ENCODE assay signal across 8 mouse cellular contexts in the genomic region with DNA sequence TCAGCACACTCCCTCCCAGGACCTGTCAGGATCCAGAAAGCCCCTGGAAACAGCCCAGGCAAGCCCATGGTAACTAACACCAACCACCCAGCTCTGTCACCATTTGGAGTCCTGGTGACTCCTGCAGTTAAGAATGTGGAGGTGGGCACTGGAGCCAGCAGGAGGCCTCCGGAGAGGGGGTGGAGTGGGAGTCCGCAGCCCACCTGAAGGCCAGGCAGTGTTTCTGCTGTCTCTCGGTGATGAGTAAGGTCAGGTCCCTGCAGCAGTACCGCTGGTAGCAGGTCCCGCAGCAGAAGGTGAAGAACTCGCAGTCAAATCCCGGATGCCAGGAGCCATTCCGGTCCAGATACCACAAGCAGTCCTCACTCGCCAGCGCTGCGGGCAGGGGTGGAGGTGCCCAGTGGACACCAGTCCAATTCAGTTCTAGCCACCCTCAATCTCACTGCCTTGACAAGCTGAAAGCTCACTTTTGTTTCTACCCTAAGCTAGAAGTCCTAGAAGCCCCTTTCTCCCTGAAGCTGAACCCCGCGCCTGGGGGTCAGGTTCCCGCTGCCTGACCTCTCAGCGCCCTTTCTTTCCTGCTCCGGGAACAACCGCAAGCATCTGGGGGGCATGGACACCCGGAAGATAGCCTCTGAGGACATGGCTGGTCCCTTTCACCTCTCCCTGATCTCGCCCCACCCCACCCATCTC. TPM values are rescaled to one million over a fixed set of nuclear protein-coding genes. Genes with fewer than 3 reads are reported as not detected.
A peak's percentile ranks its signal among the peaks of the same experiment; 100 is the strongest.
DNase-seq lines count a peak whose midpoint lies in the region; ATAC-seq and TF ChIP-seq lines count a peak whose summit lies in the region.

No protein-coding gene starts in this region.

- DNase-seq in left cerebral cortex, postnatal 4 days, result peak; percentile 48
- no peak for DNase-seq in left cerebral cortex, adult 9 months (ENCODE audit: low spot score in 2 of 2)
- peak; percentile 39 for DNase-seq in brain, embryonic 14.5 days (ENCODE audit: low read depth)
- DNase-seq in T-cell, adult 2 months (ENCODE audit: low spot score), result no peak

- no peaks in the 10 kb centered on the region for H3K36me3 ChIP-seq in forebrain, embryonic 15.5 days
- H3K36me3 ChIP-seq in kidney, embryonic 15.5 days, result no peaks in the 10 kb centered on the region
- H3K36me3 ChIP-seq in midbrain, embryonic 15.5 days (replicated peaks), result no peaks in the 10 kb centered on the region

- TF ChIP-seq POLR2A in brain, embryonic 14.5 days (IDR thresholded peaks at IDR 0.05; ENCODE audit: borderline replicate concordance, extremely low read depth, insufficient read depth, insufficient read length, poor library complexity, severe bottlenecking), result no peak

- H3K4me1 ChIP-seq in forebrain, embryonic 15.5 days, result peaks cover 33% of the 10 kb centered on the region
- H3K4me1 ChIP-seq in kidney, embryonic 15.5 days, result peaks cover 32% of the 10 kb centered on the region
- H3K4me1 ChIP-seq in midbrain, embryonic 15.5 days, result peaks cover 38% of the 10 kb centered on the region

- H3K27me3 ChIP-seq in forebrain, embryonic 15.5 days, result no peaks in the 10 kb centered on the region
- H3K27me3 ChIP-seq in kidney, embryonic 15.5 days, result no peaks in the 10 kb centered on the region
- no peaks in the 10 kb centered on the region for H3K27me3 ChIP-seq in midbrain, embryonic 15.5 days (replicated peaks)

- H3K4me3 ChIP-seq in forebrain, embryonic 15.5 days, result peak overlapping the region; percentile 56
- H3K4me3 ChIP-seq in kidney, embryonic 15.5 days (replicated peaks), result peak overlapping the region; percentile 73
- H3K4me3 ChIP-seq in midbrain, embryonic 15.5 days, result peak overlapping the region; percentile 86

- intact Hi-C loops in left cerebral cortex, postnatal 4 days (cut with DNase I), result no loop called here

- no peak for TF ChIP-seq CTCF in brain, embryonic 14.5 days (IDR thresholded peaks at IDR 0.05; ENCODE audit: borderline replicate concordance, extremely low read depth, insufficient read depth, insufficient read length)

- peak overlapping the region; percentile 79 for H3K9ac ChIP-seq in forebrain, embryonic 15.5 days (replicated peaks)
- H3K9ac ChIP-seq in kidney, embryonic 15.5 days, result peak overlapping the region; percentile 69
- peak overlapping the region; percentile 96 for H3K9ac ChIP-seq in midbrain, embryonic 15.5 days

- peak overlapping the region; percentile 31 for H3K27ac ChIP-seq in forebrain, embryonic 15.5 days (replicated peaks)
- H3K27ac ChIP-seq in kidney, embryonic 15.5 days, result peak overlapping the region; percentile 85
- H3K27ac ChIP-seq in midbrain, embryonic 15.5 days, result peak overlapping the region; percentile 79

- H3K4me2 ChIP-seq in forebrain, embryonic 15.5 days (replicated peaks), result peak overlapping the region; percentile 67
- H3K4me2 ChIP-seq in kidney, embryonic 15.5 days, result peak overlapping the region; percentile 97
- H3K4me2 ChIP-seq in midbrain, embryonic 15.5 days, result peak overlapping the region; percentile 88

- H3K9me3 ChIP-seq in forebrain, embryonic 15.5 days, result no peaks in the 10 kb centered on the region
- no peaks in the 10 kb centered on the region for H3K9me3 ChIP-seq in kidney, embryonic 15.5 days (replicated peaks)
- no peaks in the 10 kb centered on the region for H3K9me3 ChIP-seq in midbrain, embryonic 15.5 days

- WGBS in forebrain, embryonic 15.5 days, result 2% methylated on average over 19 of the region's 19 CpGs
- 2% methylated on average over 19 of the region's 19 CpGs for WGBS in kidney, embryonic 15.5 days
- WGBS in midbrain, embryonic 15.5 days, result 3% methylated on average over 19 of the region's 19 CpGs

- 0 out of 2 replicates have a peak, but pooled peaks have one; percentile 3 for ATAC-seq in forebrain, embryonic 15.5 days (replicated peaks)
- 0 out of 2 replicates have a peak, but pooled peaks have one; percentile 3 for ATAC-seq in kidney, embryonic 15.5 days (replicated peaks; ENCODE audit: low FRiP score)
- 0 out of 2 replicates have a peak, but pooled peaks have one; percentile 8 for ATAC-seq in midbrain, embryonic 15.5 days (replicated peaks)
- ATAC-seq in megakaryocyte progenitor cell, adult 5-6 weeks (replicated peaks; ENCODE audit: poor library complexity), result no peak

RNA-seq across cellular contexts. Expression of gene Shisa4, which starts 0.7 kb away (rescaled TPM):
- total RNA-seq in left cerebral cortex, postnatal 4 days (2021), result 10 to 100 TPM; 75.2 to 79.1 TPM
- 60.3 and 61.4 TPM in 2 replicates for polyA plus RNA-seq in brain, embryonic 14.5 days (2012; rRNA removed)
- 94.3 and 104 TPM in 2 replicates for polyA plus RNA-seq in forebrain, embryonic 15.5 days (2015; fragmentation: Nextera tagmentation; extraction: Ambion mirVana)
- polyA plus RNA-seq in kidney, embryonic 15.5 days (2015; fragmentation: Nextera tagmentation; extraction: Ambion mirVana), result 43.5 and 48.3 TPM in 2 replicates
- polyA plus RNA-seq in midbrain, embryonic 15.5 days (2015; fragmentation: Nextera tagmentation; extraction: Ambion mirVana), result 108 and 112 TPM in 2 replicates
- not detected in 2 replicates for total RNA-seq in megakaryocyte progenitor cell, adult 5-6 weeks (2015)
- total RNA-seq in megakaryocyte progenitor cell, adult 5-6 weeks (2017), result not detected in 2 replicates

RNA-seq across cellular contexts. Expression of gene Lmod1, which starts 49.7 kb away (rescaled TPM):
- under 1 TPM; 0.30 to 0.46 TPM for total RNA-seq in left cerebral cortex, postnatal 4 days (2021)
- 0.08 and 0.30 TPM in 2 replicates for polyA plus RNA-seq in brain, embryonic 14.5 days (2012; rRNA removed)
- 0.27 and 0.42 TPM in 2 replicates for polyA plus RNA-seq in forebrain, embryonic 15.5 days (2015; fragmentation: Nextera tagmentation; extraction: Ambion mirVana)
- polyA plus RNA-seq in kidney, embryonic 15.5 days (2015; fragmentation: Nextera tagmentation; extraction: Ambion mirVana), result 0.95 and 3.4 TPM in 2 replicates
- 0.34 and 0.41 TPM in 2 replicates for polyA plus RNA-seq in midbrain, embryonic 15.5 days (2015; fragmentation: Nextera tagmentation; extraction: Ambion mirVana)
- not detected in 2 replicates for total RNA-seq in megakaryocyte progenitor cell, adult 5-6 weeks (2015)
- total RNA-seq in megakaryocyte progenitor cell, adult 5-6 weeks (2017), result not detected in 2 replicates

RNA-seq across cellular contexts. Expression of gene Ipo9, which starts 56.0 kb away (rescaled TPM):
- 100 to 1,000 TPM; 170 to 180 TPM for total RNA-seq in left cerebral cortex, postnatal 4 days (2021)
- polyA plus RNA-seq in brain, embryonic 14.5 days (2012; rRNA removed), result 185 and 217 TPM in 2 replicates
- polyA plus RNA-seq in forebrain, embryonic 15.5 days (2015; fragmentation: Nextera tagmentation; extraction: Ambion mirVana), result 139 and 148 TPM in 2 replicates
- polyA plus RNA-seq in kidney, embryonic 15.5 days (2015; fragmentation: Nextera tagmentation; extraction: Ambion mirVana), result 132 and 140 TPM in 2 replicates
- polyA plus RNA-seq in midbrain, embryonic 15.5 days (2015; fragmentation: Nextera tagmentation; extraction: Ambion mirVana), result 119 and 121 TPM in 2 replicates
- total RNA-seq in megakaryocyte progenitor cell, adult 5-6 weeks (2015), result 35.9 and 47.0 TPM in 2 replicates
- total RNA-seq in megakaryocyte progenitor cell, adult 5-6 weeks (2017), result 33.8 and 39.9 TPM in 2 replicates

Comparison
In these comparisons a context has a peak if more than half of its experiments do, and no peak if none do; other contexts are left out.
1. DNase-seq: peak in left cerebral cortex, postnatal 4 days (single experiment) and brain, embryonic 14.5 days (single experiment); none in left cerebral cortex, adult 9 months (0 of 2) and T-cell, adult 2 months (single experiment).
2. H3K27ac ChIP-seq: peak in every context shown above with its lines; median percentile 85 in kidney, embryonic 15.5 days; 79 in midbrain, embryonic 15.5 days; 31 in forebrain, embryonic 15.5 days.
3. Peak in every context shown above with its lines, with median percentiles within 50 percentile points of each other: H3K4me2 ChIP-seq, H3K4me3 ChIP-seq and H3K9ac ChIP-seq.